9 mouse cellular contexts compared by ENCODE assay signal in the genomic region with DNA sequence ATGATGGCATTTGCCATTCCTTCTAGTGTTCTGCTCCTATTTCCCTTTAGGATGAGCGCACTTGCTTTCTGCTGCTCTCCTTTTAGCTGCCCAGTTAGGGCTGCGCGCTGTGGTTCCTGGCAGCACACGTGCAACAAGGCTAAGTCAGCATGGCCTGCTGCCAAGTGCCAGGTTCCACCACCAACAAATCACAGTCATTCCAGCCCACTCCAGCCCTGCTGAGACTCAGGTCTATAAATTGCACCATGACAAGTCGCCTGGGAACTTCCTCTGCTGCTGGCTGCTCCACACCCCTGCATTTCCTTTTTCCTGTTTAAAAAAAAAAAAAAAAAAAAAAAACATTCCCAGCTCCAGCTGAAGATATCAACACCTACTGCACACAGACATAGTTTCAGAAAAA.
DNase-seq lines count a peak whose midpoint lies in the region; ATAC-seq lines count a peak whose summit lies in the region.
"Had no signal": no experiment of that assay in that cellular context is flagged by ENCODE, and none has a peak within 500 bp of the region (broad histone marks: within the 10 kb centered on the region; RNA-seq: fewer than 3 reads in every experiment).

No protein-coding gene starts in this region.

- H3K9me3 ChIP-seq in intestine, embryonic 15.5 days, result no peaks in the 10 kb centered on the region

- peak overlapping the region; percentile 42; the same call in 1 of the 2 replicates for H3K27ac ChIP-seq in intestine, embryonic 15.5 days

- H3K4me1 ChIP-seq in intestine, embryonic 15.5 days (replicated peaks), result peaks cover 9% of the 10 kb centered on the region

- intact Hi-C loops in gastrocnemius, postnatal 36 days (cut with DNase I), result no loop called here
- intact Hi-C loops in left cerebral cortex, postnatal 36 days (cut with DNase I), result no loop called here

- ATAC-seq in cerebellum, adult (ENCODE audit: insufficient number of reproducible peaks, low FRiP score, low TSS enrichment), result 0 out of 2 replicates have a peak, but pooled peaks have one; percentile 40
- peak; percentile 79 for ATAC-seq in intestine, embryonic 15.5 days

- H3K36me3 ChIP-seq in intestine, embryonic 15.5 days, result no peaks in the 10 kb centered on the region

- no peak overlapping the region for H3K9ac ChIP-seq in intestine, embryonic 15.5 days

- H3K27me3 ChIP-seq in intestine, embryonic 15.5 days (replicated peaks), result no peaks in the 10 kb centered on the region

- WGBS in intestine, embryonic 15.5 days, result 33% methylated on average over 5 of the region's 5 CpGs

- no peak overlapping the region for H3K4me2 ChIP-seq in intestine, embryonic 15.5 days (replicated peaks)

- no peak for DNase-seq in cerebellum, adult 9-10 months
- peak; percentile 74 to 86 for DNase-seq in cerebellum, postnatal 25 days
- peak; percentile 30 to 44 for DNase-seq in gastrocnemius, postnatal 36 days
- DNase-seq in left cerebral cortex, postnatal 36 days (ENCODE audit: low spot score in 2 of 2), result peak; percentile 55 to 58
- peak; percentile 76 for DNase-seq in mesoderm, embryonic 11.5 days (ENCODE audit: low read depth, low spot score)
- DNase-seq in yolk sac, embryonic 10.5 days (ENCODE audit: low spot score), result peak; percentile 64

- no peak overlapping the region for H3K4me3 ChIP-seq in intestine, embryonic 15.5 days (replicated peaks)
- H3K4me3 ChIP-seq: erythroblast, embryonic 14.5 days had no signal
